Mouse (Mus musculus) hindbrain, embryonic 14.5 days (tissue): ENCODE data around the gene Tln2. TPM values are rescaled to one million over a fixed set of nuclear protein-coding genes. Genes with fewer than 3 reads are reported as not detected.

Experiments
- ATAC-seq: fragments of 200-750 bp; cut with Nextera tagmentation; 2 replicates; pipeline ENCODE4 v1.8.0; 2017; ENCODE audit warnings: moderate number of reproducible peaks, mild to moderate bottlenecking, moderate TSS enrichment, moderate library complexity; ENCODE audit not compliant: low FRiP score
- DNase-seq: peaks from one replicate; pipeline ENCODE4 v3.0.0-alpha.2; 2015; ENCODE audit warnings: low spot score
- H3K27ac ChIP-seq: fragments of 300-500 bp; sonication (generic); 2 replicates; pipeline ENCODE4 v1.5.1; 2014; ENCODE audit warnings: mild to moderate bottlenecking, moderate library complexity
- H3K27me3 ChIP-seq: fragments of 300-500 bp; sonication (generic); 2 replicates; pipeline ENCODE4 v1.6.1; 2014; ENCODE audit warnings: mild to moderate bottlenecking, low read length, mixed read lengths; ENCODE audit not compliant: control insufficient read depth, insufficient read depth
- H3K36me3 ChIP-seq: fragments of 300-500 bp; sonication (generic); replicated peaks from 2 replicates; pipeline ENCODE4 v1.6.1; 2014; ENCODE audit not compliant: control insufficient read depth, insufficient read depth
- H3K4me1 ChIP-seq: fragments of 300-500 bp; sonication (generic); replicated peaks from 2 replicates; pipeline ENCODE4 v1.6.1; 2014; ENCODE audit warnings: antibody characterized with exemption, low read length, mixed read lengths; ENCODE audit not compliant: control insufficient read depth, insufficient read depth
- H3K4me2 ChIP-seq: fragments of 300-500 bp; sonication (generic); replicated peaks from 2 replicates; pipeline ENCODE4 v1.6.1; 2014; ENCODE audit warnings: mild to moderate bottlenecking, moderate library complexity
- H3K4me3 ChIP-seq: fragments of 300-500 bp; sonication (generic); replicated peaks from 2 replicates; pipeline ENCODE4 v1.5.1; 2014; ENCODE audit warnings: mild to moderate bottlenecking, low read length
- H3K9ac ChIP-seq: fragments of 300-500 bp; sonication (generic); 2 replicates; pipeline ENCODE4 v1.6.1; 2014
- H3K9me3 ChIP-seq: fragments of 300-500 bp; sonication (generic); 2 replicates; pipeline ENCODE4 v1.6.1; 2016; ENCODE audit warnings: low read length; ENCODE audit not compliant: control insufficient read depth
- WGBS: fragments of 180-500 bp; shearing (Covaris S2); extraction: QIAGEN DNeasy Blood & Tissue Kit; methylation state at CpG from one replicate; pipeline ENCODE4 v1.1.7; 2014; 5-methylcytosine and 5-hydroxymethylcytosine counted together
- polyA plus RNA-seq: library from polyadenylated mRNA; unstranded; fragments of >200 nt; fragmentation: Nextera tagmentation; extraction: Ambion mirVana; gene quantifications from 2 replicates; pipeline ENCODE4 v1.2.1, GENCODE M21; 2014

Gene Tln2
- polyA plus RNA-seq, 1 experiment from 2014 or later, result 41.5 TPM

GRCm38 (mm10) chr9:67361511-67361910, 198.0 kb downstream of the Tln2 start:
- no peaks in the 10 kb centered on the region; the same call in 1 of the 2 replicates for H3K4me1 ChIP-seq
- no peak overlapping the region for H3K9ac ChIP-seq
- H3K4me3 ChIP-seq, result no peak overlapping the region
- no peaks in the 10 kb centered on the region for H3K9me3 ChIP-seq
- no peak overlapping the region for H3K4me2 ChIP-seq
- H3K36me3 ChIP-seq, result no peaks in the 10 kb centered on the region; the same call in 1 of the 2 replicates
- 64% methylated on average over 5 of the region's 5 CpGs for WGBS
- no peak overlapping the region for H3K27ac ChIP-seq
- DNase-seq (no peak), ATAC-seq (no peak)
- H3K27me3 ChIP-seq, result no peaks in the 10 kb centered on the region

- Histone ChIP-seq H3K27me3 (no peaks in the 10 kb centered on the region), H3K4me1 (no peaks in the 10 kb centered on the region), H3K9me3 (no peaks in the 10 kb centered on the region), H3K9ac (no peak overlapping the region), H3K36me3 (no peaks in the 10 kb centered on the region), H3K4me3 (no peak overlapping the region), H3K27ac (no peak overlapping the region), H3K4me2 (no peak overlapping the region)
- WGBS, result 94% methylated on average over 14 of the region's 14 CpGs
- ATAC-seq, result no peak
- no peak for DNase-seq
Observed at GRCm38 (mm10) chr9:67354356-67354755, 205.1 kb downstream of the Tln2 start.

GRCm38 (mm10) chr9:67353365-67353764, 206.1 kb downstream of the Tln2 start:
- Histone ChIP-seq H3K4me2 (no peak overlapping the region), H3K9me3 (no peaks in the 10 kb centered on the region)
- 82% methylated on average over 7 of the region's 7 CpGs for WGBS

GRCm38 (mm10) chr9:67348983-67349382, 210.5 kb downstream of the Tln2 start:
- DNase-seq (no peak), ATAC-seq (no peak)

More at GRCm38 (mm10) chr9:67353365-67353764, 206.1 kb downstream of the Tln2 start:
- no peak for DNase-seq
- Histone ChIP-seq H3K27me3 (no peaks in the 10 kb centered on the region), H3K4me3 (no peak overlapping the region), H3K27ac (no peak overlapping the region), H3K36me3 (no peaks in the 10 kb centered on the region), H3K4me1 (no peaks in the 10 kb centered on the region), H3K9ac (no peak overlapping the region)
- no peak for ATAC-seq

GRCm38 (mm10) chr9:67347184-67347583, 212.3 kb downstream of the Tln2 start:
- Histone ChIP-seq H3K4me1 (no peaks in the 10 kb centered on the region), H3K4me3 (no peak overlapping the region), H3K9ac (no peak overlapping the region), H3K9me3 (no peaks in the 10 kb centered on the region), H3K36me3 (no peaks in the 10 kb centered on the region), H3K27ac (no peak overlapping the region), H3K4me2 (no peak overlapping the region), H3K27me3 (no peaks in the 10 kb centered on the region)
- ATAC-seq (no peak), DNase-seq (no peak)
- WGBS, result 92% methylated on average over 5 of the region's 5 CpGs

More at GRCm38 (mm10) chr9:67348983-67349382, 210.5 kb downstream of the Tln2 start:
- WGBS, result 87% methylated on average over 7 of the region's 7 CpGs
- H3K27ac ChIP-seq, result no peak overlapping the region
- H3K27me3 ChIP-seq, result no peaks in the 10 kb centered on the region
- H3K4me2 ChIP-seq, result no peak overlapping the region
- H3K9ac ChIP-seq, result no peak overlapping the region
- no peak overlapping the region for H3K4me3 ChIP-seq
- H3K36me3 ChIP-seq, result no peaks in the 10 kb centered on the region
- H3K4me1 ChIP-seq, result no peaks in the 10 kb centered on the region
- no peaks in the 10 kb centered on the region for H3K9me3 ChIP-seq

GRCm38 (mm10) chr9:67331281-67331680, 228.2 kb downstream of the Tln2 start:
- no peak overlapping the region for H3K27ac ChIP-seq
- DNase-seq, result no peak
- no peaks in the 10 kb centered on the region for H3K4me1 ChIP-seq
- H3K9ac ChIP-seq, result no peak overlapping the region
- no peaks in the 10 kb centered on the region for H3K9me3 ChIP-seq
- no peaks in the 10 kb centered on the region for H3K36me3 ChIP-seq
- ATAC-seq, result no peak
- WGBS, result 88% methylated on average over 3 of the region's 3 CpGs
- H3K4me3 ChIP-seq, result no peak overlapping the region
- no peak overlapping the region for H3K4me2 ChIP-seq
- H3K27me3 ChIP-seq, result no peaks in the 10 kb centered on the region

GRCm38 (mm10) chr9:67328451-67328850, 231.1 kb downstream of the Tln2 start:
- no peak for ATAC-seq
- Histone ChIP-seq H3K9me3 (no peaks in the 10 kb centered on the region), H3K36me3 (no peaks in the 10 kb centered on the region), H3K9ac (no peak overlapping the region), H3K4me1 (no peaks in the 10 kb centered on the region), H3K4me2 (no peak overlapping the region), H3K4me3 (no peak overlapping the region), H3K27me3 (no peaks in the 10 kb centered on the region), H3K27ac (no peak overlapping the region)
- WGBS, result 87% methylated on average over 3 of the region's 3 CpGs
- no peak for DNase-seq

GRCm38 (mm10) chr9:67321886-67322285, 237.6 kb downstream of the Tln2 start:
- Histone ChIP-seq H3K9ac (no peak overlapping the region), H3K4me1 (no peaks in the 10 kb centered on the region), H3K36me3 (no peaks in the 10 kb centered on the region), H3K4me2 (no peak overlapping the region), H3K27ac (no peak overlapping the region), H3K4me3 (no peak overlapping the region), H3K9me3 (no peaks in the 10 kb centered on the region), H3K27me3 (no peaks in the 10 kb centered on the region)
- DNase-seq (no peak), ATAC-seq (no peak)
- 84% methylated on average over 6 of the region's 6 CpGs for WGBS

GRCm38 (mm10) chr9:67315356-67315755, 244.1 kb downstream of the Tln2 start:
- Histone ChIP-seq H3K27ac (no peak overlapping the region), H3K9me3 (no peaks in the 10 kb centered on the region), H3K36me3 (no peaks in the 10 kb centered on the region), H3K4me3 (no peak overlapping the region), H3K4me1 (no peaks in the 10 kb centered on the region), H3K4me2 (no peak overlapping the region), H3K9ac (no peak overlapping the region), H3K27me3 (no peaks in the 10 kb centered on the region)
- 3% methylated on average over 3 of the region's 3 CpGs for WGBS
- ATAC-seq, result no peak
- peak; percentile 63 for DNase-seq

- Histone ChIP-seq H3K9me3 (no peaks in the 10 kb centered on the region), H3K4me1 (no peaks in the 10 kb centered on the region), H3K36me3 (no peaks in the 10 kb centered on the region), H3K4me2 (no peak overlapping the region), H3K4me3 (no peak overlapping the region), H3K9ac (no peak overlapping the region), H3K27ac (no peak overlapping the region), H3K27me3 (no peaks in the 10 kb centered on the region)
- DNase-seq (no peak), ATAC-seq (no peak)
- 74% methylated on average over 6 of the region's 6 CpGs for WGBS
Observed at GRCm38 (mm10) chr9:67304992-67305391, 254.5 kb downstream of the Tln2 start.
